Mouse (Mus musculus): ENCODE results near the gene Pak1. TPM values are rescaled to one million over a fixed set of nuclear protein-coding genes. Genes with fewer than 3 reads are reported as not detected.

Gene Pak1
- polyA plus RNA-seq, 1 experiment: 39.1 TPM

GRCm38 (mm10) chr7:97829091-97829490 lies 40.8 kb downstream of the Pak1 start:
- Histone ChIP-seq H3K79me2 (ENCODE audit: control insufficient read depth, insufficient read depth) (peaks cover 68% of the 10 kb centered on the region), H3K36me3 (ENCODE audit: control insufficient read depth, insufficient read depth) (no peaks in the 10 kb centered on the region)
- TF ChIP-seq MYOG (IDR thresholded peaks at IDR 0.05; ENCODE audit: control insufficient read depth, extremely low read depth, insufficient read length) (no peak), USF1 (IDR thresholded peaks at IDR 0.05; ENCODE audit: low read depth) (no peak), CEBPB (IDR thresholded peaks at IDR 0.05; ENCODE audit: low read depth) (no peak)

GRCm38 (mm10) chr7:97830739-97831138 lies 42.4 kb downstream of the Pak1 start:
- Histone ChIP-seq H3K36me3 (ENCODE audit: control insufficient read depth, insufficient read depth) (no peaks in the 10 kb centered on the region), H3K79me3 (ENCODE audit: low read depth) (peaks cover 24% of the 10 kb centered on the region), H3ac (ENCODE audit: control insufficient read depth, insufficient read length, low read depth) (no peak overlapping the region), H3K4me3 (ENCODE audit: insufficient read depth, poor library complexity, severe bottlenecking) (no peak overlapping the region), H3K27me3 (ENCODE audit: control insufficient read depth, insufficient read depth, insufficient read length) (no peaks in the 10 kb centered on the region), H3K79me2 (ENCODE audit: control insufficient read depth, insufficient read depth) (peaks cover 68% of the 10 kb centered on the region)
- TF ChIP-seq MYOG (IDR thresholded peaks at IDR 0.05; ENCODE audit: control insufficient read depth, extremely low read depth, insufficient read length) (no peak), MYOD1 (IDR thresholded peaks at IDR 0.05; ENCODE audit: control insufficient read depth, insufficient read length, low read depth) (no peak), CTCF (IDR thresholded peaks at IDR 0.05; ENCODE audit: control insufficient read depth, insufficient read depth, insufficient read length) (no peak), MAX (IDR thresholded peaks at IDR 0.05) (no peak), CEBPB (IDR thresholded peaks at IDR 0.05; ENCODE audit: low read depth) (no peak), USF1 (IDR thresholded peaks at IDR 0.05; ENCODE audit: low read depth) (no peak), FOSL1 (IDR thresholded peaks at IDR 0.05; ENCODE audit: insufficient read depth, low read length, poor library complexity, severe bottlenecking) (no peak)

More at GRCm38 (mm10) chr7:97829091-97829490, 40.8 kb downstream of the Pak1 start:
- Histone ChIP-seq H3ac (ENCODE audit: control insufficient read depth, insufficient read length, low read depth) (no peak overlapping the region), H3K79me3 (ENCODE audit: low read depth) (peaks cover 27% of the 10 kb centered on the region), H3K4me3 (ENCODE audit: insufficient read depth, poor library complexity, severe bottlenecking) (no peak overlapping the region), H3K27me3 (ENCODE audit: control insufficient read depth, insufficient read depth, insufficient read length) (no peaks in the 10 kb centered on the region)

- Histone ChIP-seq H3K4me3 (ENCODE audit: insufficient read depth, poor library complexity, severe bottlenecking) (no peak overlapping the region), H3K79me2 (ENCODE audit: control insufficient read depth, insufficient read depth) (peaks cover 79% of the 10 kb centered on the region)
- TF ChIP-seq MYOG (IDR thresholded peaks at IDR 0.05; ENCODE audit: control insufficient read depth, extremely low read depth, insufficient read length) (no peak), MYOD1 (IDR thresholded peaks at IDR 0.05; ENCODE audit: control insufficient read depth, insufficient read length, low read depth) (no peak), FOSL1 (IDR thresholded peaks at IDR 0.05; ENCODE audit: insufficient read depth, low read length, poor library complexity, severe bottlenecking) (no peak), CEBPB (IDR thresholded peaks at IDR 0.05; ENCODE audit: low read depth) (no peak), USF1 (IDR thresholded peaks at IDR 0.05; ENCODE audit: low read depth) (no peak), MAX (IDR thresholded peaks at IDR 0.05) (no peak), CTCF (IDR thresholded peaks at IDR 0.05; ENCODE audit: control insufficient read depth, insufficient read depth, insufficient read length) (no peak)
These were observed 44.6 kb downstream of the Pak1 start for GRCm38 (mm10) chr7:97832987-97833386.

GRCm38 (mm10) chr7:97838574-97838973 lies 50.2 kb downstream of the Pak1 start:
- TF ChIP-seq CEBPB (IDR thresholded peaks at IDR 0.05; ENCODE audit: low read depth) (no peak), USF1 (IDR thresholded peaks at IDR 0.05; ENCODE audit: low read depth) (no peak), MYOD1 (IDR thresholded peaks at IDR 0.05; ENCODE audit: control insufficient read depth, insufficient read length, low read depth) (no peak), CTCF (IDR thresholded peaks at IDR 0.05; ENCODE audit: control insufficient read depth, insufficient read depth, insufficient read length) (no peak), MYOG (IDR thresholded peaks at IDR 0.05; ENCODE audit: control insufficient read depth, extremely low read depth, insufficient read length) (no peak), FOSL1 (IDR thresholded peaks at IDR 0.05; ENCODE audit: insufficient read depth, low read length, poor library complexity, severe bottlenecking) (no peak), MAX (IDR thresholded peaks at IDR 0.05) (no peak)
- Histone ChIP-seq H3K79me3 (ENCODE audit: low read depth) (peaks cover 42% of the 10 kb centered on the region), H3K27me3 (ENCODE audit: control insufficient read depth, insufficient read depth, insufficient read length) (no peaks in the 10 kb centered on the region), H3K4me3 (ENCODE audit: insufficient read depth, poor library complexity, severe bottlenecking) (no peak overlapping the region), H3K36me3 (ENCODE audit: control insufficient read depth, insufficient read depth) (no peaks in the 10 kb centered on the region), H3ac (ENCODE audit: control insufficient read depth, insufficient read length, low read depth) (no peak overlapping the region), H3K79me2 (ENCODE audit: control insufficient read depth, insufficient read depth) (peaks cover 85% of the 10 kb centered on the region)

More at GRCm38 (mm10) chr7:97832987-97833386, 44.6 kb downstream of the Pak1 start:
- Histone ChIP-seq H3ac (ENCODE audit: control insufficient read depth, insufficient read length, low read depth) (no peak overlapping the region), H3K27me3 (ENCODE audit: control insufficient read depth, insufficient read depth, insufficient read length) (no peaks in the 10 kb centered on the region), H3K79me3 (ENCODE audit: low read depth) (peaks cover 29% of the 10 kb centered on the region), H3K36me3 (ENCODE audit: control insufficient read depth, insufficient read depth) (no peaks in the 10 kb centered on the region)

GRCm38 (mm10) chr7:97841311-97841710 lies 53.0 kb downstream of the Pak1 start:
- Histone ChIP-seq H3K36me3 (ENCODE audit: control insufficient read depth, insufficient read depth) (no peaks in the 10 kb centered on the region), H3K27me3 (ENCODE audit: control insufficient read depth, insufficient read depth, insufficient read length) (no peaks in the 10 kb centered on the region), H3K79me2 (ENCODE audit: control insufficient read depth, insufficient read depth) (peaks cover 84% of the 10 kb centered on the region), H3K79me3 (ENCODE audit: low read depth) (peaks cover 45% of the 10 kb centered on the region), H3ac (ENCODE audit: control insufficient read depth, insufficient read length, low read depth) (no peak overlapping the region), H3K4me3 (ENCODE audit: insufficient read depth, poor library complexity, severe bottlenecking) (no peak overlapping the region)
- TF ChIP-seq USF1 (IDR thresholded peaks at IDR 0.05; ENCODE audit: low read depth): no peak
- TF ChIP-seq MAX (IDR thresholded peaks at IDR 0.05): no peak
- no peak for TF ChIP-seq FOSL1 (IDR thresholded peaks at IDR 0.05; ENCODE audit: insufficient read depth, low read length, poor library complexity, severe bottlenecking)
- TF ChIP-seq CEBPB (IDR thresholded peaks at IDR 0.05; ENCODE audit: low read depth): no peak
- peak; percentile 76 for TF ChIP-seq MYOD1 (IDR thresholded peaks at IDR 0.05; ENCODE audit: control insufficient read depth, insufficient read length, low read depth)
- TF ChIP-seq MYOG (IDR thresholded peaks at IDR 0.05; ENCODE audit: control insufficient read depth, extremely low read depth, insufficient read length): no peak

- no peak overlapping the region for H3ac ChIP-seq (ENCODE audit: control insufficient read depth, insufficient read length, low read depth)
- peaks cover 46% of the 10 kb centered on the region for H3K79me3 ChIP-seq (ENCODE audit: low read depth)
- TF ChIP-seq FOSL1 (IDR thresholded peaks at IDR 0.05; ENCODE audit: insufficient read depth, low read length, poor library complexity, severe bottlenecking): no peak
- TF ChIP-seq CTCF (IDR thresholded peaks at IDR 0.05; ENCODE audit: control insufficient read depth, insufficient read depth, insufficient read length): no peak
- TF ChIP-seq MYOG (IDR thresholded peaks at IDR 0.05; ENCODE audit: control insufficient read depth, extremely low read depth, insufficient read length): no peak
- no peak for TF ChIP-seq CEBPB (IDR thresholded peaks at IDR 0.05; ENCODE audit: low read depth)
- TF ChIP-seq MAX (IDR thresholded peaks at IDR 0.05): no peak
- TF ChIP-seq MYOD1 (IDR thresholded peaks at IDR 0.05; ENCODE audit: control insufficient read depth, insufficient read length, low read depth): no peak
- H3K4me3 ChIP-seq (ENCODE audit: insufficient read depth, poor library complexity, severe bottlenecking): no peak overlapping the region
- no peaks in the 10 kb centered on the region for H3K27me3 ChIP-seq (ENCODE audit: control insufficient read depth, insufficient read depth, insufficient read length)
- H3K79me2 ChIP-seq (ENCODE audit: control insufficient read depth, insufficient read depth): peaks cover 88% of the 10 kb centered on the region
- H3K36me3 ChIP-seq (ENCODE audit: control insufficient read depth, insufficient read depth): no peaks in the 10 kb centered on the region
These were observed 54.0 kb downstream of the Pak1 start for GRCm38 (mm10) chr7:97842332-97842731.

All from C2C12 (cell line).